Mouse (Mus musculus) kidney, embryonic 14.5 days (tissue): ENCODE data around the gene Plscr3. TPM values are rescaled to one million over a fixed set of nuclear protein-coding genes. Genes with fewer than 3 reads are reported as not detected.

ENCODE experiments used
- ATAC-seq: fragments of 200-750 bp; cut with Nextera tagmentation; 2 replicates; pipeline ENCODE4 v1.8.0; 2017; ENCODE audit warnings: moderate number of reproducible peaks, mild to moderate bottlenecking, moderate TSS enrichment, moderate library complexity; ENCODE audit not compliant: low FRiP score, low TSS enrichment
- H3K27ac ChIP-seq: fragments of 300-500 bp; sonication (generic); 2 replicates; pipeline ENCODE4 v1.5.1; 2014; ENCODE audit warnings: low read depth, mild to moderate bottlenecking, low read length, moderate library complexity, mixed read lengths
- H3K27me3 ChIP-seq: fragments of 300-500 bp; sonication (generic); 2 replicates; pipeline ENCODE4 v1.6.1; 2014; ENCODE audit warnings: mild to moderate bottlenecking, low read length; ENCODE audit not compliant: control insufficient read depth, insufficient read depth
- H3K36me3 ChIP-seq: fragments of 300-500 bp; sonication (generic); 2 replicates; pipeline ENCODE4 v1.6.1; 2014; ENCODE audit warnings: low read length, mixed read lengths; ENCODE audit not compliant: control insufficient read depth, insufficient read depth
- H3K4me1 ChIP-seq: fragments of 300-500 bp; sonication (generic); 2 replicates; pipeline ENCODE4 v1.6.1; 2014; ENCODE audit warnings: low read length, mixed read lengths; ENCODE audit not compliant: control insufficient read depth, insufficient read depth
- H3K4me2 ChIP-seq: fragments of 300-500 bp; sonication (generic); replicated peaks from 2 replicates; pipeline ENCODE4 v1.6.1; 2014; ENCODE audit warnings: low read depth, mild to moderate bottlenecking, low read length
- H3K4me3 ChIP-seq: fragments of 300-500 bp; sonication (generic); 2 replicates; pipeline ENCODE4 v1.5.1; 2014; ENCODE audit warnings: mild to moderate bottlenecking, low read length
- H3K9ac ChIP-seq: fragments of 300-500 bp; sonication (generic); 2 replicates; pipeline ENCODE4 v1.6.1; 2014; ENCODE audit warnings: low read depth, mild to moderate bottlenecking, low read length, moderate library complexity
- H3K9me3 ChIP-seq: fragments of 300-500 bp; sonication (generic); 2 replicates; pipeline ENCODE4 v1.6.1; 2016; ENCODE audit warnings: low read length; ENCODE audit not compliant: control insufficient read depth
- WGBS: fragments of 180-500 bp; shearing (Covaris S2); extraction: QIAGEN DNeasy Blood & Tissue Kit; methylation state at CpG from one replicate; pipeline ENCODE4 v1.1.7; 2014; 5-methylcytosine and 5-hydroxymethylcytosine counted together
- polyA plus RNA-seq: library from polyadenylated mRNA; unstranded; fragments of >200 nt; fragmentation: Nextera tagmentation; extraction: Ambion mirVana; gene quantifications from 2 replicates; pipeline ENCODE4 v1.2.1, GENCODE M21; 2014

Gene Plscr3
- polyA plus RNA-seq, 1 experiment from 2014 or later = 105 TPM

- ATAC-seq = no peak
- 90% methylated on average over 2 of the region's 2 CpGs for WGBS
- Histone ChIP-seq H3K36me3 (no peaks in the 10 kb centered on the region), H3K4me2 (no peak within 1 kb of the TSS), H3K4me1 (no peaks in the 10 kb centered on the region), H3K27ac (no peak within 1 kb of the TSS), H3K9ac (no peak within 1 kb of the TSS), H3K27me3 (no peaks in the 10 kb centered on the region), H3K9me3 (0 out of 2 replicates have a peak, but pooled peaks cover 3% of the 10 kb centered on the region), H3K4me3 (no peak within 1 kb of the TSS)
Measured at GRCm38 (mm10) chr11:69818365-69818764, 27.8 kb upstream of the Plscr3 start, which contains the start of gene Spem2. TSS of gene Spem2 (minus strand) at chr11:69818465.

GRCm38 (mm10) chr11:69818871-69819270 lies 27.3 kb upstream of the Plscr3 start:
- H3K4me2 ChIP-seq = no peak overlapping the region
- no peaks in the 10 kb centered on the region for H3K36me3 ChIP-seq
- H3K9ac ChIP-seq = no peak overlapping the region
- H3K9me3 ChIP-seq = 0 out of 2 replicates have a peak, but pooled peaks cover 3% of the 10 kb centered on the region
- H3K27ac ChIP-seq = no peak overlapping the region
- H3K27me3 ChIP-seq = no peaks in the 10 kb centered on the region
- H3K4me3 ChIP-seq = no peak overlapping the region
- no peaks in the 10 kb centered on the region for H3K4me1 ChIP-seq
- WGBS = 92% methylated on average over 8 of the region's 8 CpGs
- no peak for ATAC-seq

- H3K4me2 ChIP-seq = no peak within 1 kb of the TSS
- no peaks in the 10 kb centered on the region for H3K27me3 ChIP-seq
- H3K9ac ChIP-seq = no peak within 1 kb of the TSS
- 0 out of 2 replicates have a peak, but pooled peaks cover 3% of the 10 kb centered on the region for H3K9me3 ChIP-seq
- no peak within 1 kb of the TSS for H3K4me3 ChIP-seq
- WGBS = 84% methylated on average over 3 of the region's 3 CpGs
- no peak for ATAC-seq
- H3K36me3 ChIP-seq = peaks cover 26% of the 10 kb centered on the region
- no peaks in the 10 kb centered on the region for H3K4me1 ChIP-seq
- no peak within 1 kb of the TSS for H3K27ac ChIP-seq
Measured at GRCm38 (mm10) chr11:69822080-69822479, 24.1 kb upstream of the Plscr3 start, which contains the start of gene Spem1. TSS of gene Spem1 (minus strand) at chr11:69822180.

GRCm38 (mm10) chr11:69823456-69823855 lies 22.7 kb upstream of the Plscr3 start:
- no peak overlapping the region for H3K9ac ChIP-seq
- H3K27ac ChIP-seq = no peak overlapping the region
- no peak overlapping the region for H3K4me2 ChIP-seq
- H3K36me3 ChIP-seq = peaks cover 39% of the 10 kb centered on the region
- no peaks in the 10 kb centered on the region for H3K4me1 ChIP-seq
- H3K27me3 ChIP-seq = no peaks in the 10 kb centered on the region
- no peaks in the 10 kb centered on the region for H3K9me3 ChIP-seq
- no peak overlapping the region for H3K4me3 ChIP-seq
- WGBS = 62% methylated on average over 2 of the region's 2 CpGs
- no peak for ATAC-seq

- no peak overlapping the region for H3K27ac ChIP-seq
- H3K27me3 ChIP-seq = no peaks in the 10 kb centered on the region
- no peak overlapping the region for H3K4me3 ChIP-seq
- WGBS = 63% methylated on average over 5 of the region's 5 CpGs
- H3K9ac ChIP-seq = no peak overlapping the region
- H3K4me1 ChIP-seq = peaks cover 10% of the 10 kb centered on the region
- no peak for ATAC-seq
- H3K9me3 ChIP-seq = no peaks in the 10 kb centered on the region
- H3K36me3 ChIP-seq = peaks cover 56% of the 10 kb centered on the region
- H3K4me2 ChIP-seq = no peak overlapping the region
Measured at GRCm38 (mm10) chr11:69828832-69829231, 17.3 kb upstream of the Plscr3 start.

- H3K4me1 ChIP-seq = peaks cover 45% of the 10 kb centered on the region
Measured at GRCm38 (mm10) chr11:69833554-69833953, 12.6 kb upstream of the Plscr3 start.

GRCm38 (mm10) chr11:69834001-69834549 lies 12.1 kb upstream of the Plscr3 start:
- Histone ChIP-seq H3K4me1 (peaks cover 47% of the 10 kb centered on the region), H3K9ac (peak overlapping the region; percentile 75), H3K4me3 (peak overlapping the region; percentile 73), H3K27me3 (0 out of 2 replicates have a peak, but pooled peaks cover 2% of the 10 kb centered on the region), H3K36me3 (peaks cover 17% of the 10 kb centered on the region; the same call in 1 of the 2 replicates), H3K4me2 (peak overlapping the region; percentile 98), H3K9me3 (no peaks in the 10 kb centered on the region), H3K27ac (0 out of 2 replicates have a peak overlapping the region, but pooled peaks have one; percentile 11)
- no peak for ATAC-seq
- WGBS = 8% methylated on average over 26 of the region's 48 CpGs

More at GRCm38 (mm10) chr11:69833554-69833953, 12.6 kb upstream of the Plscr3 start:
- 55% methylated on average over 8 of the region's 8 CpGs for WGBS
- Histone ChIP-seq H3K36me3 (peaks cover 17% of the 10 kb centered on the region; the same call in 1 of the 2 replicates), H3K4me2 (peak overlapping the region; percentile 98), H3K9me3 (no peaks in the 10 kb centered on the region), H3K9ac (peak overlapping the region; percentile 75), H3K27ac (0 out of 2 replicates have a peak overlapping the region, but pooled peaks have one; percentile 11), H3K27me3 (0 out of 2 replicates have a peak, but pooled peaks cover 2% of the 10 kb centered on the region), H3K4me3 (peak overlapping the region; percentile 73)
- no peak for ATAC-seq

- Histone ChIP-seq H3K4me3 (peak overlapping the region; percentile 73), H3K4me1 (peaks cover 46% of the 10 kb centered on the region), H3K9ac (peak overlapping the region; percentile 2; the same call in 1 of the 2 replicates), H3K4me2 (peak overlapping the region; percentile 98), H3K27me3 (0 out of 2 replicates have a peak, but pooled peaks cover 2% of the 10 kb centered on the region), H3K9me3 (no peaks in the 10 kb centered on the region), H3K36me3 (peaks cover 17% of the 10 kb centered on the region; the same call in 1 of the 2 replicates), H3K27ac (no peak overlapping the region)
- 5% methylated on average over 9 of the region's 9 CpGs for WGBS
- no peak for ATAC-seq
Measured at GRCm38 (mm10) chr11:69835326-69835965, 10.7 kb upstream of the Plscr3 start.

- Histone ChIP-seq H3K9ac (peak overlapping the region; percentile 79; the same call in 1 of the 2 replicates), H3K27me3 (0 out of 2 replicates have a peak, but pooled peaks cover 2% of the 10 kb centered on the region), H3K4me1 (peaks cover 46% of the 10 kb centered on the region), H3K4me2 (peak overlapping the region; percentile 98), H3K36me3 (peaks cover 17% of the 10 kb centered on the region; the same call in 1 of the 2 replicates), H3K27ac (no peak overlapping the region), H3K9me3 (no peaks in the 10 kb centered on the region), H3K4me3 (peak overlapping the region; percentile 73)
- ATAC-seq = no peak
- 20% methylated on average over 4 of the region's 4 CpGs for WGBS
Measured at GRCm38 (mm10) chr11:69835966-69836335, 10.2 kb upstream of the Plscr3 start.
